Mouse (Mus musculus) c-Kit-positive CD71-positive TER-119-negative erythroid progenitor cells, embryonic 14.5 days (primary cell): ENCODE data around the gene Ppp1cc.

Experiments
- DNase-seq: peaks from one replicate; pipeline ENCODE4 v3.0.0-alpha.2; 2013; ENCODE audit warnings: low read depth

Gene Ppp1cc

GRCm38 (mm10) chr5:122213861-122214260 lies 55.8 kb downstream of the Ppp1cc start:
- no peak for DNase-seq

DNA sequence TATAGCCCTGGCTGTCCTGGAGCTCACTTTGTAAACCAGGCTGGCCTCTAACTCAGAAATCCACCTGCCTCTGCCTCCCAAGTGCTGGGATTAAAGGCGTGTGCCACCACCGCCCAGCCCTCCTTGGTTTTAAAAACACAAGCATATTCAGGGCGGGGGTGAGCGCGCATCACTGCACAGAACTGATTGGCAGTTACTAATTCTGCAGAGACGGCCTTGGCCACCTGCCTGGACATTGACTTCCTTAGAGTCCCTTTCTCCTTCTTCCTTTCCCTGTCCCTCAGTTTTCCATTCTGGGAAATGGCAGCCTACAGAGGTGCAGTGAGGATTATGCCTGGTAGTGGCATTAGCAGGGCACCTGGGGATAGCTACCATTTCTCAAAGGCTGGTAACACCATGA lies 59.6 kb downstream of the Ppp1cc start:
- no peak for DNase-seq

DNA sequence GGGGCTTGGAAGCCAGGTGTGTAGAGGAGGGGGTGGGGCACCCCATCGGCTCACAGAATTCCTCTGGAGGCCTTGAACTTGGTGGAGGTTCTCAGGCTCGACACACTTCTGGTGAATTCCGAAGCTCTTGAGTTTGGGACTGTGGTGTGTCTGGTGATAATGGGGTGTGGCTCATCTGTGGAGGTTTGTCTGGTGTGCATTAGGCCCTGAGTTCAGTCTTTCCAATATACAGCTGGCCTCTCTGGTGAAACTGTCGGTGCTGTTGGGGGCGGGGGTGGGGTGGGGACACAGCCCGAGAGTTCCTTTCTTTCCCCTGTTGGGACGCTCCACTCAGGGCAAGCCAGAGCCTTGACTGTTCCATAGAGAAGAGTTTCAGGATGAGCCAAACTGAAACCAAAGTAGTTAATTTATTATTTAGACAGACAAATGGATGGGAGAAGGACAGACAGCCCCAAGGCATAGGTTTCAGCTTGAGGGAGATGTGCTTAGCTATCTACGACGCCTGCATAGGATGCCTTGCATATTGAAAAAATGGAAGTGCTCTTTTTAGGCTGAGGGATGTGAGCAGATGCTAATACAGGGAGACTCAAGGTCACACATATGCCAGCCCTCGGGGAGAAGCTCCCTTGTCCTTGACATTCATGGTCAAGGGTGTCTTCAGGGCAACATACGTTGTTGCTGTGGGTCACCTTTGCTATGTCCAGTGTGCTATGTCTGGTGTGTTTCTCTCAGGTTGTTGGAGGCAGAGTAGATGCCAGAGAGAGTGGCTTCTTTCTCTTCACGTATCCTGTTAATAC lies 60.2 kb downstream of the Ppp1cc start:
- no peak for DNase-seq

GRCm38 (mm10) chr5:122218928-122219327 lies 60.9 kb downstream of the Ppp1cc start:
- no peak for DNase-seq

- DNase-seq: no peak
Measured at GRCm38 (mm10) chr5:122219655-122220629, 61.9 kb downstream of the Ppp1cc start.

GRCm38 (mm10) chr5:122221085-122221484 lies 63.0 kb downstream of the Ppp1cc start:
- no peak for DNase-seq

- DNase-seq: no peak
Measured at GRCm38 (mm10) chr5:122224291-122224690, 66.2 kb downstream of the Ppp1cc start.
